Mouse (Mus musculus): ENCODE data around the gene Slc38a3. TPM values are rescaled to one million over a fixed set of nuclear protein-coding genes. Genes with fewer than 3 reads are reported as not detected.

Slc38a3 gene
- polyA plus RNA-seq, 1 experiment from 2014 or later: 7.2 TPM

DNA sequence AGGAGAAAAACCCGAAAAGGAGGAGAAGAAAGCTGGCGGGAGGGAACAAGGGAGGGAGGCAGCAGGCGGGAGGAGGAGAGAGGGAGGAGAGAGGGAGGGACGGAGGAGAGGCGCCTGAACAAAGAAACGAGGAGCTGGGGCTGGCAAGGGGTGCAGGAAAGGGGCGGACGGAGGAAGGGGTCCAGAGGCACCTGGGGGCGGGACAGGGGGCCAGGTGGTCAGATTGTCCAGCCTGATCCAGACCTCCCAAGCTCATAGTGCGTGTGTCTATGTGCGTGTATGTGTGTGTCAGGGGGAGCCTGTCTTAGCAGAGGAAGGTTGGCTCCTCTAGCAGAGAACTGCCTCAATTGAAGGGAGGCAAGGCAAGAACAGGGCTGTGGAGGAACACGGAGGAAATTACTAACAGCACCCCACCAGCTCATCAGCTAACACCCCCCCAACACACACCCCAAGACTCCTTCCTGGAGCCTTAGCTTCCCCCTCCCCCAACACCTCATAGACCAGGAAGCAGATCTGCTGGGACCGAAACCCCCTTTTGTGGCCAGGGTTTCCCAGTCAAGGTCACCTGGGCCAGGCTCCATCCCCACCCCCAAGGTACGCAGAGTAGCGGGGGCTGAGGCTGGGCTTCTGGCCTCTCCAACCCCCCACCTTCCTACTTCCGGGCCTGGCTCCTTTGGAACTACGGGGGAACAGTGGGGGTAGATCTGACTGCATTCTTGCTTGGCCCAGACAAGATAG lies 38.5 kb upstream of the Slc38a3 start:
- H3K36me3 ChIP-seq (ENCODE audit: control insufficient read depth, insufficient read depth, low read length): no peaks in the 10 kb centered on the region
- peak overlapping the region; percentile 88 for H3K9ac ChIP-seq (ENCODE audit: low read length)
- DNase-seq (ENCODE audit: low spot score) (no peak), ATAC-seq (ENCODE audit: insufficient read depth, low FRiP score, low TSS enrichment) (no peak)
- no peaks in the 10 kb centered on the region for H3K9me3 ChIP-seq (ENCODE audit: control insufficient read depth, low read length)
- peaks cover 18% of the 10 kb centered on the region for H3K4me1 ChIP-seq (ENCODE audit: control insufficient read depth, insufficient read depth, low read length)
- peaks cover 31% of the 10 kb centered on the region for H3K27me3 ChIP-seq (ENCODE audit: control insufficient read depth, insufficient read depth, low read length)
- peak overlapping the region; percentile 56 for H3K4me3 ChIP-seq (ENCODE audit: low read depth, low read length)
- peak overlapping the region; percentile 79 for H3K27ac ChIP-seq (ENCODE audit: low read depth, low read length)
- peak overlapping the region; percentile 97 for H3K4me2 ChIP-seq (ENCODE audit: low read depth)
- WGBS: 2% methylated on average over 17 of the region's 17 CpGs

DNA sequence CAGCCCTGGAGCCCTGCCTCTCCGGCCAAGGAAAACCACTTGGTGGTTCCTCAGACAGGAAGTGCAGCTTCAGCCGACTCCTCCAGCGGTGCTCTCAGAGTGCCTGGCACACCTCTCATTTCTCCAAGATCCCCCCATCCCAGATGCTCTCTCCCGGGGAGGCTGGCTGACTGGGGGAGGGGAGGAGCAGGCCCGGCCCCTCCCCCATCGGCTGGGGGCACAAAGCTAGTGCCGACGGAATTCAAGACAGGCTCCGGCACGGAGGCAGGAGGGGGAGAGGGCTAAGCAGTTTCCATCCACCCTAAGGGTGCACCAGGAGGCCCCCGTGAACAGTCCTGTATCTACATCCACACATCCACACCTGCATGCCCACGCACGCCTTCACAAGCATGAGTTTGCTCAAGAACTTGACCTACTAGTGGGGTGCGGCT lies 37.5 kb upstream of the Slc38a3 start:
- H3K9me3 ChIP-seq (ENCODE audit: control insufficient read depth, low read length): no peaks in the 10 kb centered on the region
- H3K4me3 ChIP-seq (ENCODE audit: low read depth, low read length): peak overlapping the region; percentile 56
- WGBS: 3% methylated on average over 13 of the region's 14 CpGs
- H3K27ac ChIP-seq (ENCODE audit: low read depth, low read length): peak overlapping the region; percentile 79; the same call in 1 of the 2 replicates
- H3K4me2 ChIP-seq (ENCODE audit: low read depth): peak overlapping the region; percentile 97
- no peaks in the 10 kb centered on the region for H3K36me3 ChIP-seq (ENCODE audit: control insufficient read depth, insufficient read depth, low read length)
- ATAC-seq (ENCODE audit: insufficient read depth, low FRiP score, low TSS enrichment): no peak
- H3K27me3 ChIP-seq (ENCODE audit: control insufficient read depth, insufficient read depth, low read length): peaks cover 31% of the 10 kb centered on the region
- H3K9ac ChIP-seq (ENCODE audit: low read length): peak overlapping the region; percentile 88
- peaks cover 18% of the 10 kb centered on the region for H3K4me1 ChIP-seq (ENCODE audit: control insufficient read depth, insufficient read depth, low read length)
- DNase-seq (ENCODE audit: low spot score): no peak

DNA sequence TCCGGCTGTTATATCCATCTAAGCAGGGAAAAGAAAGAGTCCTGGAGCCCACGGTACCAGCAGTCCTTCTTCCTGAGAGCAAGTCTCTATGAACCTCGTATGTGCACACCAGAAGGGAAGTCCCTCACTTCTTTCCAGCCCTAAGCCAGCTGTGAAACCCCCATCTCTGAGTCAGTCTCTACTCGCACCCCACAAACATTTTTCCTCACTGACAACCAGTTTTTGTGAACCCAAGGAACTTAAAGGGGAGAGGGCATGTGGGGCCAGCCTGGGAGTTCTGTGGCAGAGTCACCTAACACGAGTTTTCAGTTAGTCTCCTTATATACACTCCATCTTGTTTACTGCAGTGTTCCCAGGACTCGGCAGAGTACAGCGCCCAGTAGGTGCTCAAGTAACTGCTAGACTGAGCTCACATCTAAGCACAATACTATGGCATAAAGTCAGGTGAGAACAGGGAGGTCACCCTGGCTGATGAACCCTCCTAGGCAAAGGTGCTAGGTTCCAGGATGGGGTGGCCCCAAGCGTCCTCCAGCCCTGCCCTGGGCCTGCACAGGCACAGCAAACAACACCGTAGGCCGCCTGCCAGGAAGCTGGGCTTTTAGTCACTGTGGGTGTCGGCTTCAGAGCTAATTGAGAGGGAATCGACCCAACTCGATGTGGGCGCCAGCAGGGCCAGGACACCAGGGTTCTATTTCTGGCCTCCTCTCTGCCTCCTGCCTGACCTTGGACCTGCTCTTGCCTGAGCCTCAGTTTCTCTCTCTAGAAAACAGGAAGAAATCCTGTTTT lies 34.2 kb upstream of the Slc38a3 start:
- peaks cover 35% of the 10 kb centered on the region for H3K4me1 ChIP-seq (ENCODE audit: control insufficient read depth, insufficient read depth, low read length)
- whole genome bisulfite sequencing: 52% methylated on average over 14 of the region's 14 CpGs

DNA sequence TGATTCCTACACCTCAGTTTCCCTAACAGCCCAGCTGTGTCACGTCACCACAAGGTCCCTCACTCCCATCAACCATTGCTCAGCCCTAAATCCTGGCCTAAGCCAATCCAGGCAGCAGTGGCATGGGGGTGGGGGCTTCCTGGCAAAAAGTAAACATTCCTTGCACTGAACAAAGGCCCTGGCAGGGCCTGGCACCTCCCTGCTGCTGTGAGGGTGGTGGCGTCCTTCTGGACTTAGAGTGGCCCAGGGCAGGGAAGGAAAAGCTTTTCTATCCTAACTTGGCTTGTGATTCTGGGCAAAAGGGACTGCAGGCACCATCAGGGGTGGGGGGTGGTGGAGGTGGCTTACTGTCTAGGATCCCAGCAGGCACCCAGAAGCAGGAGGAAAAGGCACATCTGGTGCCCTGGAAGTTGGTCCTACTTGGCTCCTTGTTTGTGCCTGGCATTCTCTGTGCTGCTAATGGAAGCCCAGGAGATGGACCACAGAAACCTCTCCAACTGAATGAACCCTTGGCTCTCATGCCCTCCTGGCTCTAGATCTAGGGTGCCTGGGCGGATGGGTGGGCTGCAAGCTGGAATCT lies 33.4 kb upstream of the Slc38a3 start:
- 80% methylated on average over 3 of the region's 3 CpGs for WGBS
- no peak overlapping the region for H3K9ac ChIP-seq (ENCODE audit: low read length)
- peaks cover 42% of the 10 kb centered on the region for H3K4me1 ChIP-seq (ENCODE audit: control insufficient read depth, insufficient read depth, low read length)
- H3K4me3 ChIP-seq (ENCODE audit: low read depth, low read length): no peak overlapping the region
- ATAC-seq (ENCODE audit: insufficient read depth, low FRiP score, low TSS enrichment) (no peak), DNase-seq (ENCODE audit: low spot score) (no peak)
- no peak overlapping the region for H3K4me2 ChIP-seq (ENCODE audit: low read depth)
- no peak overlapping the region for H3K27ac ChIP-seq (ENCODE audit: low read depth, low read length)
- H3K9me3 ChIP-seq (ENCODE audit: control insufficient read depth, low read length): no peaks in the 10 kb centered on the region
- H3K27me3 ChIP-seq (ENCODE audit: control insufficient read depth, insufficient read depth, low read length): peaks cover 10% of the 10 kb centered on the region
- H3K36me3 ChIP-seq (ENCODE audit: control insufficient read depth, insufficient read depth, low read length): no peaks in the 10 kb centered on the region; the same call in 1 of the 2 replicates

More for the DNA sequence above, 34.2 kb upstream of the Slc38a3 start:
- Histone ChIP-seq H3K9ac (ENCODE audit: low read length) (no peak overlapping the region), H3K4me2 (ENCODE audit: low read depth) (no peak overlapping the region), H3K9me3 (ENCODE audit: control insufficient read depth, low read length) (no peaks in the 10 kb centered on the region), H3K27ac (ENCODE audit: low read depth, low read length) (no peak overlapping the region), H3K4me3 (ENCODE audit: low read depth, low read length) (no peak overlapping the region), H3K27me3 (ENCODE audit: control insufficient read depth, insufficient read depth, low read length) (peaks cover 16% of the 10 kb centered on the region), H3K36me3 (ENCODE audit: control insufficient read depth, insufficient read depth, low read length) (no peaks in the 10 kb centered on the region; the same call in 1 of the 2 replicates)
- ATAC-seq (ENCODE audit: insufficient read depth, low FRiP score, low TSS enrichment) (no peak), DNase-seq (ENCODE audit: low spot score) (no peak)

DNA sequence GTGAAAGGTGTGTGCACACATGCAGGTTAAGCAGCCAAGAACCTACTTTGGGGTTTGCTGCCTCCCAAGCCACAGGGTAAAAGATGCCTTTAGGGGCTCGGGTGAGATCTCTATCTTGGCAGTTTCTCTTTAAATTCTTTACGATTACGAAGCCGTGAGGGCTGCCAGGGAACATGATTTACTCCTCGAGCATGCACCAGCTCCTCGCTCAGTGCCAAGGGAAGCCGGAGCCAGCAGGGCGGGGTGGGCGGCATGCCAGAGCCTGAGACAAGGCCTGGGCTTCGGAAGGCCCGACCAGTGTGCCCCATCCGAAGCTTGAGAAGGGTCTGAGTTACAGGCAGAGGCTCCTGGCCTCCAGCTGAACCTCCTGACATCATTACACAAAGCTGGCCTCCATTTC lies 32.3 kb upstream of the Slc38a3 start:
- 69% methylated on average over 12 of the region's 12 CpGs for WGBS
- Histone ChIP-seq H3K4me3 (ENCODE audit: low read depth, low read length) (no peak overlapping the region), H3K9me3 (ENCODE audit: control insufficient read depth, low read length) (no peaks in the 10 kb centered on the region), H3K27me3 (ENCODE audit: control insufficient read depth, insufficient read depth, low read length) (peaks cover 3% of the 10 kb centered on the region; the same call in 1 of the 2 replicates), H3K4me2 (ENCODE audit: low read depth) (no peak overlapping the region), H3K4me1 (ENCODE audit: control insufficient read depth, insufficient read depth, low read length) (peaks cover 42% of the 10 kb centered on the region), H3K9ac (ENCODE audit: low read length) (no peak overlapping the region), H3K36me3 (ENCODE audit: control insufficient read depth, insufficient read depth, low read length) (no peaks in the 10 kb centered on the region; the same call in 1 of the 2 replicates), H3K27ac (ENCODE audit: low read depth, low read length) (no peak overlapping the region)
- no peak for DNase-seq (ENCODE audit: low spot score)
- no peak for ATAC-seq (ENCODE audit: insufficient read depth, low FRiP score, low TSS enrichment)

DNA sequence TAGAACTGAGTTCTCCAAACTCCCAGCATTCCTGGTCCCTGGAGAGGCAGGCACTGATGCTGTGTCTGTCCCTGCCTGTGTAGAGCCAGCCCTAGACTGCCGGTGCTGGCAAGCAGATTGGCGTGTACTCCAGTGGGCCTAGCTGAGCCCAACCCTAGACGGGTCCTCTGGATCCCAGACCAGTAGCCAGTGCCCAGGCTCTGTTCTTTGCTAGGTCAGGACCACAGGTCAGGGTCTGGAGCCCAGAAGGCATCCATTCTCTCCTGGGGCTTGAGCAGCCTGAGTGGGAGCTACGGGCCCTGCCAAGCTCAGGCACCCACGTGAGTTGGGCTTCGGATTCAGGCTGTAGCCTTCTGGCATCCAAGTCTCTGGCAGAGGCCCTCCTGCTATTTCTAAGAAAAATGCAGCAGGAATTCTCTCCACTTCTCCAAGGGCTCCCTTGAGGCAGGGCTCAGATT lies 30.8 kb upstream of the Slc38a3 start:
- DNase-seq (ENCODE audit: low spot score): peak; percentile 31
- Histone ChIP-seq H3K27ac (ENCODE audit: low read depth, low read length) (no peak overlapping the region), H3K4me1 (ENCODE audit: control insufficient read depth, insufficient read depth, low read length) (peaks cover 39% of the 10 kb centered on the region), H3K9me3 (ENCODE audit: control insufficient read depth, low read length) (no peaks in the 10 kb centered on the region), H3K27me3 (ENCODE audit: control insufficient read depth, insufficient read depth, low read length) (no peaks in the 10 kb centered on the region), H3K4me2 (ENCODE audit: low read depth) (no peak overlapping the region), H3K4me3 (ENCODE audit: low read depth, low read length) (no peak overlapping the region), H3K36me3 (ENCODE audit: control insufficient read depth, insufficient read depth, low read length) (no peaks in the 10 kb centered on the region; the same call in 1 of the 2 replicates), H3K9ac (ENCODE audit: low read length) (no peak overlapping the region)
- ATAC-seq (ENCODE audit: insufficient read depth, low FRiP score, low TSS enrichment): no peak
- 30% methylated on average over 6 of the region's 6 CpGs for WGBS

DNA sequence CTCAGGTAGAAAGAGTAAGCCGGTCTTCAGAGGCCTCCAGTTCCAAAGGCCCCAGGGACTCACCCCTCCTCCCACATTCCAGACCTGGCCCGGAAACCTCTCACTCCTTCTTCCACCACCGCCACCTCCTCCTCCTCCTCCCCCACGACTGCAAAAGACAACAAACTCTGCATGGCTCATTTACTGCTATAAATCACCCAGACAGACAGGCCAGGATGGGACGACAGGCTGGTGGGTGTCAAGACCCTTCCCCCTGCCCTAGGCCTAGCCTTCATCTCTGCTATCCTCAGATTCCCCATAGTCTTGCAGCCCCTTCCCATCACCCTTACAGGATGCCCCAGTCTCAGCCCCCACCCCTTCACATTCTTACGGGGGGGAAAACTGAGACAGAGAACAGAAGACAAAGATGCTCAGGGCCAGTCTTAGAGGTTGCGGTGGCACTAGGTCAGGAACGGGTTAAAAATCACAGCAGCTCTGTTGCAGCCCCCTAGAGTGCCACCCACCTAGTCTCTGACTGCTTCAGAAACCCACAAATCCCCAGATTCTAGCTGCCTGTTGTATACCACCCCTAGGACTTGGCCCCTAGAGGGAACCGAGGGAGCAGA lies 30.1 kb upstream of the Slc38a3 start:
- Histone ChIP-seq H3K9me3 (ENCODE audit: control insufficient read depth, low read length) (no peaks in the 10 kb centered on the region), H3K4me1 (ENCODE audit: control insufficient read depth, insufficient read depth, low read length) (peaks cover 39% of the 10 kb centered on the region), H3K27ac (ENCODE audit: low read depth, low read length) (no peak overlapping the region), H3K4me2 (ENCODE audit: low read depth) (peak overlapping the region; percentile 3), H3K9ac (ENCODE audit: low read length) (no peak overlapping the region), H3K4me3 (ENCODE audit: low read depth, low read length) (no peak overlapping the region), H3K27me3 (ENCODE audit: control insufficient read depth, insufficient read depth, low read length) (no peaks in the 10 kb centered on the region), H3K36me3 (ENCODE audit: control insufficient read depth, insufficient read depth, low read length) (no peaks in the 10 kb centered on the region; the same call in 1 of the 2 replicates)
- ATAC-seq (ENCODE audit: insufficient read depth, low FRiP score, low TSS enrichment) (no peak), DNase-seq (ENCODE audit: low spot score) (peak; percentile 50)
- 2% methylated on average over 9 of the region's 9 CpGs for WGBS

DNA sequence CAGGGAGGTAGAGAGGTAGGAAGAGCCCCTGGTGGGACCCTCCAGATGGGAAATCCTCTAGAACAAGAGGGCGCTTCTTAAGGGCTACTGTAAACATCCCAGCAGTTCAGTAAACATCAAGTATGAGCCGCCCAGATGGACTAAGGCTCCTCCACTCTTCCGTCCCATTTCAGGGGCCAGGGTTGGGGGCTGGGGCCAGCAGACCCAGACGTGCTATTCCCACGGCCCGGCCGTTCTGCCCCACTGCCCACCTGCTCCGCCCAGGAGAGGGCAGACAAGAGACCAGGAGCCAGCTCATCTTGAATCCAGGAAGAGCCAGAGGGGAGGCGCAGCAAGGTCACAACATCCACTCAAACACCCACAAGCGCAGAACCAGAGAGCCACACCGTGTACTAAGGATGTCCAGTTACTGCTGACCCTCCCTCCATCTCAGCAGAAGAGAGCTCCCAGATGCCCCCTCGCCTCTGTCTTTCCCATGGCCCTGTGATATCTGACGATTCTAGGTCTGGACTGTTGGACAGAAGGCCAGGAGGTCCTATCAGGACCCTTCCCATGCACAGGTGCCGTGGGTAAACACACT lies 29.4 kb upstream of the Slc38a3 start:
- H3K9me3 ChIP-seq (ENCODE audit: control insufficient read depth, low read length): no peaks in the 10 kb centered on the region
- H3K36me3 ChIP-seq (ENCODE audit: control insufficient read depth, insufficient read depth, low read length): no peaks in the 10 kb centered on the region; the same call in 1 of the 2 replicates
- no peak overlapping the region for H3K27ac ChIP-seq (ENCODE audit: low read depth, low read length)
- H3K4me3 ChIP-seq (ENCODE audit: low read depth, low read length): no peak overlapping the region
- DNase-seq (ENCODE audit: low spot score) (peak; percentile 31), ATAC-seq (ENCODE audit: insufficient read depth, low FRiP score, low TSS enrichment) (no peak)
- 9% methylated on average over 14 of the region's 14 CpGs for WGBS
- peak overlapping the region; percentile 3 for H3K4me2 ChIP-seq (ENCODE audit: low read depth)
- peaks cover 39% of the 10 kb centered on the region for H3K4me1 ChIP-seq (ENCODE audit: control insufficient read depth, insufficient read depth, low read length)
- H3K27me3 ChIP-seq (ENCODE audit: control insufficient read depth, insufficient read depth, low read length): no peaks in the 10 kb centered on the region
- no peak overlapping the region for H3K9ac ChIP-seq (ENCODE audit: low read length)

All from neural tube, embryonic 11.5 days (tissue).